Mouse (Mus musculus): ENCODE results near the gene Fcna. TPM values are rescaled to one million over a fixed set of nuclear protein-coding genes. Genes with fewer than 3 reads are reported as not detected.

The Fcna gene
- total RNA-seq, 2 experiments from 2014 or later = 0.25 to 0.70 TPM

- H3K27ac ChIP-seq = peak overlapping the region; percentile 97
- H3K4me3 ChIP-seq = peak overlapping the region; percentile 55
- TF ChIP-seq CTCF (IDR thresholded peaks at IDR 0.05) = no peak
- intact Hi-C loops (cut with DNase I) = no loop called here
- peak; percentile 33 to 57 for DNase-seq (ENCODE audit: extremely low spot score in 1 of 2, low spot score in 2 of 2)
These were observed 52.3 kb downstream of the Fcna start for GRCm38 (mm10) chr2:25575432-25576027.

Other genes starting within 250 kb of the Fcna start
- 10 to 100 TPM; 11.5 to 13.1 TPM for gene Entpd2, start 232.2 kb downstream of the Fcna start, total RNA-seq (2021)
- gene Npdc1, start 228.7 kb downstream of the Fcna start, total RNA-seq (2021) = 100 to 1,000 TPM; 337 to 366 TPM
- under 1 TPM in 1 of 2 experiments, not detected in 1; 0.43 TPM for gene Fut7, start 204.8 kb downstream of the Fcna start, total RNA-seq (2021)
- 100 to 1,000 TPM; 160 to 168 TPM for gene Abca2, start 199.3 kb downstream of the Fcna start, total RNA-seq (2021)
- gene Clic3, start 171.2 kb downstream of the Fcna start, total RNA-seq (2021) = not detected
- 10 to 100 TPM; 65.9 to 75.3 TPM for gene Paxx, start 166.9 kb downstream of the Fcna start, total RNA-seq (2021)
- 1,000 to 10,000 TPM; 1,632 to 2,529 TPM for gene Ptgds, start 158.0 kb downstream of the Fcna start, total RNA-seq (2021)
- not detected for gene Lcn12, start 134.1 kb downstream of the Fcna start, total RNA-seq (2021)
- 100 to 1,000 TPM; 120 to 122 TPM for gene Fbxw5, start 127.3 kb downstream of the Fcna start, total RNA-seq (2021)
- gene C8g, start 126.3 kb downstream of the Fcna start, total RNA-seq (2021) = 1 to 10 TPM; 1.4 to 1.5 TPM
- gene Traf2, start 81.1 kb downstream of the Fcna start, total RNA-seq (2021) = 10 to 100 TPM; 10.4 to 11.0 TPM
- gene Edf1, start 70.2 kb downstream of the Fcna start, total RNA-seq (2021) = 100 to 1,000 TPM; 190 to 202 TPM
- 1 to 10 TPM; 1.8 to 2.6 TPM for gene Mamdc4, start 53.2 kb downstream of the Fcna start, total RNA-seq (2021)
- 10 to 100 TPM; 64.0 to 70.5 TPM for gene Phpt1, start 52.8 kb downstream of the Fcna start, total RNA-seq (2021)
- gene Ajm1, start 46.3 kb downstream of the Fcna start, total RNA-seq (2021) = 100 to 1,000 TPM; 102 to 104 TPM
- 100 to 1,000 TPM; 157 to 163 TPM for gene Rabl6, start 19.5 kb downstream of the Fcna start, total RNA-seq (2021)
- not detected for gene Ccdc183, start 10.4 kb downstream of the Fcna start, total RNA-seq (2021)
- 10 to 100 TPM; 21.6 to 22.3 TPM for gene Tmem141, start 6.0 kb downstream of the Fcna start, total RNA-seq (2021)
- not detected for gene Lcn8, start 25.1 kb upstream of the Fcna start, total RNA-seq (2021)
- gene Lcn5, start 29.9 kb upstream of the Fcna start, total RNA-seq (2021) = not detected
- gene Lcn6, start 48.8 kb upstream of the Fcna start, total RNA-seq (2021) = not detected
- gene Lcn10, start 54.7 kb upstream of the Fcna start, total RNA-seq (2021) = not detected
- not detected for gene Obp2a, start 72.0 kb upstream of the Fcna start, total RNA-seq (2021)
- gene Bmyc, start 78.7 kb upstream of the Fcna start, total RNA-seq (2021) = 10 to 100 TPM; 82.6 to 89.9 TPM
- under 1 TPM in 1 of 2 experiments, not detected in 1; 0.50 TPM for gene Obp2b, start 109.0 kb upstream of the Fcna start, total RNA-seq (2021)
- gene Lcn3, start 137.5 kb upstream of the Fcna start, total RNA-seq (2021) = not detected
- not detected for gene Lcn11, start 149.0 kb upstream of the Fcna start, total RNA-seq (2021)
- not detected for gene Gm13539, start 154.2 kb upstream of the Fcna start, total RNA-seq (2021)
- gene Glt6d1, start 187.8 kb upstream of the Fcna start, total RNA-seq (2021) = not detected
- gene Lcn9, start 195.1 kb upstream of the Fcna start, total RNA-seq (2021) = not detected
- not detected for gene Sohlh1, start 219.2 kb upstream of the Fcna start, total RNA-seq (2021)
- gene Kcnt1, start 235.7 kb upstream of the Fcna start, total RNA-seq (2021) = 100 to 1,000 TPM; 127 to 142 TPM

All from left cerebral cortex, adult 2 months (tissue).